Mouse (Mus musculus) c-Kit-positive CD71-positive TER-119-negative erythroid progenitor cells, embryonic 14.5 days (primary cell): ENCODE measurements around the gene Fcrl5.
A peak's percentile ranks its signal among the peaks of the same experiment; 100 is the strongest.
"Not testable (repeated sequence)": the region's sequence is repeated elsewhere in the genome, so short reads cannot be mapped to it uniquely, and the experiment has no call there.

Source experiments
- DNase-seq: peaks from one replicate; pipeline ENCODE4 v3.0.0-alpha.2; 2013; ENCODE audit warnings: low read depth

The Fcrl5 gene

GRCm38 (mm10) chr3:87435479-87435878 is at the start of gene Fcrl5:
Fcrl5 (plus strand) TSS chr3:87435773.
- no peak for DNase-seq

- DNase-seq: no peak
Observed at GRCm38 (mm10) chr3:87390935-87391334, 44.6 kb upstream of the Fcrl5 start.

DNA sequence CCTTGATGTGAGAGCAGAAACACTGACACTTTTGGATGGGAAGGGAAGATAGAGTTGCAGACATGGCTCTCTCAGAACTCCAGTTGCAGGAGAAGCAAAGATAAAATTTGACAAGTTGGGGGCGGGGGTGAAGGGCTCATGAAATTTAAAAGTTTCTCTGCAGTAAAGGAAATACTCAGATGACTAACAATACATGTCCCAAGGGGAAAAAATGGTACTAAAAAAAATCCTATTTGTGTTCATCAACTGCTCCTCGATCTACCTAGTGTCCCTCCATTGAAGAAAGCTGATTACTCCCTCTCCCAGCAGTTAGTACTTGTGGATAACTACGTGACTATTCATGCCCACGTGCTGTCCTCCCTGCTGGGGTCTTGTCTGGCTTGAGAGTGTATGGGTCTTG is 36.8 kb upstream of the Fcrl5 start:
- no peak for DNase-seq

- no peak for DNase-seq
Observed at GRCm38 (mm10) chr3:87399906-87400305, 35.7 kb upstream of the Fcrl5 start.

DNA sequence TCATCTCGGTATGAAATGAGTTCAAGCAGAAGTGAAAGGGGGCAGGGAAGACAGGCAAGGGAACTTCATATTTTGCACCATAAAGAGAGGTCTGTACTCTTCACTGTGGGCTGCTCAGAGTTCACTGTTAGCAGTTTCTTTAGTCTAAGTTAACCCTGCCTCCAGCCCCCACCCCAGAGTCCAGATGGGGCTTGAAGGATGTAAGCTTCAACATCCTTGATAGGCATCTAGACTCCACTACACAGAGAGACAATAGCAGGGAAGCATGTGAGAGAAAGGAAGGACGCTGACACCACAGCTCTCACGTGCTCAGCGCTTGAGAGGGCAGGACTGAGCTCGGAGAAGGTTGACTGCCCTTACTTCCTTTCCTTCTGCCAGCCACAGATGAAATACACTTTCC is 34.3 kb upstream of the Fcrl5 start:
- DNase-seq: no peak

GRCm38 (mm10) chr3:87408171-87408570 is 27.4 kb upstream of the Fcrl5 start:
- DNase-seq: peak; percentile 30

- no peak for DNase-seq
Observed at GRCm38 (mm10) chr3:87409196-87409935, 26.2 kb upstream of the Fcrl5 start.

DNA sequence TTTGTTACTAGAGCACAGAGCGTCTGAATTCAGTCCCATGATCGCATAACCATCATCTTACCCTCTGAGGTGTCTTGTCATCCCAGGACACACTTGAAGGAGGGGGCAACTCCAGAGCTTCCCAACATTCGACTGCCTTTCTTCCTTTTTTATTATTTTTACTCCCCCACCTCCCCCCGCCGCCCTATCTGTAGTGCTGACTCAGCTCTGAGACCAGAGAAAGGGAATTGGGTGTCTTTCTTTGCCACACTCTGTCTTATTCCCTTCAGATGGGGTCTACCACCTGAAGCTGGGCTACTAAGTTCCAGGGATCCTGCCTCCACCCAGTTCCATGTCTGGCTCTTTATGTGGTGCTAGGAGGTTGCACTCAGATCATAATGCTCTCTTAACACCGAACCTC is 25.0 kb upstream of the Fcrl5 start:
- DNase-seq: no peak

GRCm38 (mm10) chr3:87411150-87411549 is 24.4 kb upstream of the Fcrl5 start:
- DNase-seq: peak; percentile 13

GRCm38 (mm10) chr3:87420645-87421044 is 14.9 kb upstream of the Fcrl5 start:
- DNase-seq: no peak

- DNase-seq: no peak
Observed at GRCm38 (mm10) chr3:87422386-87422910, 13.1 kb upstream of the Fcrl5 start.

- DNase-seq: no peak
Observed at GRCm38 (mm10) chr3:87440586-87440985, 5.0 kb downstream of the Fcrl5 start.

GRCm38 (mm10) chr3:87443968-87444367 is 8.4 kb downstream of the Fcrl5 start:
- no peak for DNase-seq

- DNase-seq: no peak
Observed at GRCm38 (mm10) chr3:87465454-87465853, 29.9 kb downstream of the Fcrl5 start.

GRCm38 (mm10) chr3:87467011-87467410 is 31.4 kb downstream of the Fcrl5 start:
- no peak for DNase-seq

DNA sequence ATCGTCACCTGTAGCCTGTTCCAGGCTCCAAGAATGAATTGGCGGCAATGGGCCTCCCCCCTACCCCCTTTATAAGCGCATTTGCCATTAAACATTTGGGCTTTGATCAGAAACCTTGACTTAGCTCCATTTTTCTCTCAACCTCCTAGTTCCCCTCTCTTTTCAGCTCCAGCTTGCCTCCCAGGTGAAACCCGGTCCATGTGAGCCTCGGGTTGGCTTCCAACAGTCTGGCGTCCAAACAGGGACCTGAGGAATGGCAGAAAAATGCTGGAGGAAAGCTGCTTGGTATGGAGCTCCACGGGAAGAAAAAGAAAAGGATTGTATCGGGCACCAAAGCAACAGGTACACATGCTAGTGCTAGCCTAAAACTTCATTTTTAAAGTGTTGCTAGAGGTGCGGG is 31.8 kb downstream of the Fcrl5 start:
- DNase-seq: no peak

DNA sequence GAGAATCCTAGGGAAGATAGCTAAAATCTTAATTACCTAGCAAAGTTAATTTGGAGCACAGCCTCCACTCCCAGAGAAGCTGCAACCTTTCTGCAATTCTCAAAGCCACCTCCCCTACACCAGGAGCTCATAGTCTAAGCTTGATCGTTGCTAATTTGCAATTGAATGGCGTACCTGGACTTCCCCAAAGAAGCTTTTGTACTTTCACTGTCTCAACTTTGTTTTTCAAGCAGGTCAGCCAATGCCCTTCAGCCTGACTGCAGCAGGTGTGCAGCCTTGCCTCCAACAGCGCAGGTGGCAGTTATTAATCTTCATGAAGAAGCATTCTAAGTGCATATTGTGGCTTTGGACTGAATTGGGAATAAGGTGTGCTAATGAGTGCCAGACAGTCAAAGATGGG is 42.4 kb downstream of the Fcrl5 start:
- not testable (repeated sequence) for DNase-seq

- DNase-seq: not testable (repeated sequence)
Observed at GRCm38 (mm10) chr3:87478596-87478995, 43.0 kb downstream of the Fcrl5 start.

DNA sequence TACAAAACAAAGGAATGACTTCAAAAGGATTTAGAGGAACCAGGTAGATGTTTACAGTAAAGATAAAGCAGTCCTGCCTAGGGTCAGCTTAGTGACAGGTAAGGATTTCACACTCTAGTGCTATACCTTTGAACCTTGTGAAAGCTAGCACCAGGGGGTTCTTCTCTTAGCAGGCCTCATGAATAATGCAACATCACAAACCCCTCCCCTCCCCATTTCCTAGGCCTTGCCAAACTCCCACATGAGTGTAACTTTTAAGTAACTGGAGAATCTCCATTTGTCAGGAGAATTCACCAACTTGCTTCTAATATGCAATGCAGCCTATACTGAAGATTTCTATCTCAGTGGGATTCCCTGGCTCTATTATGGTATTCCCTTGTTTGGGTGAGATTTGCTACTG is 43.7 kb downstream of the Fcrl5 start:
- not testable (repeated sequence) for DNase-seq

- DNase-seq: no peak
Observed at GRCm38 (mm10) chr3:87487392-87487791, 51.8 kb downstream of the Fcrl5 start.

- DNase-seq: no peak
Observed at GRCm38 (mm10) chr3:87487911-87488310, 52.3 kb downstream of the Fcrl5 start.

GRCm38 (mm10) chr3:87498266-87498665 is 62.7 kb downstream of the Fcrl5 start:
- DNase-seq: no peak

GRCm38 (mm10) chr3:87499072-87499471 is 63.5 kb downstream of the Fcrl5 start:
- DNase-seq: peak; percentile 41
